Mouse (Mus musculus): ENCODE data around the gene Kif1bp. TPM values are rescaled to one million over a fixed set of nuclear protein-coding genes. Genes with fewer than 3 reads are reported as not detected.

The Kif1bp gene
- total RNA-seq (2023) = 10 to 100 TPM; 20.7 to 21.6 TPM

DNA sequence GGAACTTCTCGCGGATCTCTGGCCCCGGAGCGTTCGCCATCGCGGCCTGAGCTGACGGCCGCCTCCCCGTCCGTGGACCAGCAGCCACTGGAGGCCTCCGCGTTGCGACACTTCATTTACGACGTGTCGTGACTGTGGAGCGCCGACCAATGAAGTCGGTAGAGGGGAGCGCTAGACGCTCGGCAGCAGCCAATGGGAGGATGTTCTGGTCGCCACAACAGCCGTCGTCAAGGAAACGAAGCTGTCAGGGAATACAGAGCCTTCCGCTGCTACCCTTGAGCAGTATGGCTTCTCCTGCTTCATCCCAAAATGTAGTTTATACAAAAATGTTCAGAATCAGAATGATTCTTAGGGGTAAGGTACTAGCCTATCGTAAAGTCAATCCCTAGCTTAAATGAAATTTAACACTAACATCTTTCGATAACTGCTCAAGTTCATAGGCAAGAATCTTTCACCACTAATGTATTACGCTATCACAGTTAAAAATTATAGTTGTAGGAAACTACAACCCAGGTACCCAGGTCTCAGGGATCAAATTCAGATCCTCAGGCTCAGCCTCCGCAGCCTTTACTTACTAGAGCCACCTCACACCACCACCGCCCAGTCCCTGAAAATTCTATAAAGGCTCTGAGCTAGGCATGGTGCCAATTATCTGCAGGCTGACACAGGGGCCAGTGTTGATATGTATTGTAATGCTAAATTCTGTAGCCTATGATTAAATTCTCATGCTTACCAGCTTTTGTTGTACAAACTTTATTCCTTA is at the start of gene Kif1bp:
Kif1bp (minus strand) TSS at position 120 of the 763 bp plus-strand sequence.

GRCm38 (mm10) chr10:62602177-62603040 is 24.2 kb upstream of the Kif1bp start, which contains the start of gene Ddx21:
TSS of gene Ddx21 (minus strand) at chr10:62602281.

GRCm38 (mm10) chr10:62527351-62527750 is 50.9 kb downstream of the Kif1bp start, which contains the start of gene Srgn:
TSS of gene Srgn (minus strand) at chr10:62527451.

Other genes with a start within 250 kb of the Kif1bp start
- gene Hk1, start 198.5 kb downstream of the Kif1bp start, total RNA-seq (2023) = 10 to 100 TPM; 86.3 to 98.2 TPM
- not detected for gene Hkdc1, start 156.0 kb downstream of the Kif1bp start, total RNA-seq (2023)
- gene 4930507D05Rik, start 129.0 kb downstream of the Kif1bp start, total RNA-seq (2023) = under 1 TPM in 1 of 2 experiments, not detected in 1; 0.26 TPM
- 10 to 100 TPM; 10.5 to 13.2 TPM for gene Supv3l1, start 128.7 kb downstream of the Kif1bp start, total RNA-seq (2023)
- gene Vps26a, start 91.7 kb downstream of the Kif1bp start, total RNA-seq (2023) = 10 to 100 TPM; 46.3 to 55.1 TPM
- 1,000 to 10,000 TPM; 1,084 to 1,105 TPM for gene Srgn, start 51.0 kb downstream of the Kif1bp start, total RNA-seq (2023)
- 10 to 100 TPM; 40.7 to 41.9 TPM for gene Ddx21, start 23.8 kb upstream of the Kif1bp start, total RNA-seq (2023)
- 10 to 100 TPM; 51.3 to 60.4 TPM for gene Ddx50, start 72.8 kb upstream of the Kif1bp start, total RNA-seq (2023)
- not detected for gene Stox1, start 147.7 kb upstream of the Kif1bp start, total RNA-seq (2023)
- 10 to 100 TPM; 67.9 to 70.1 TPM for gene Ccar1, start 213.8 kb upstream of the Kif1bp start, total RNA-seq (2023)

Measured in neutrophil, adult 59 days (primary cell).